Mouse (Mus musculus): ENCODE results near the gene Add2. TPM values are rescaled to one million over a fixed set of nuclear protein-coding genes. Genes with fewer than 3 reads are reported as not detected.
"Not testable (repeated sequence)": the region's sequence is repeated elsewhere in the genome, so short reads cannot be mapped to it uniquely, and the experiment has no call there.

Gene Add2
- total RNA-seq (2015) (1.0 and 2.1 TPM in 2 replicates), total RNA-seq (2017) (2.4 and 3.1 TPM in 2 replicates)

GRCm38 (mm10) chr6:86028601-86029322 lies at the start of gene Add2:
Gene Add2 (plus strand): TSS chr6:86028681.
- ATAC-seq (ENCODE audit: poor library complexity, severe bottlenecking), result no peak

GRCm38 (mm10) chr6:85978736-85979135 lies 49.7 kb upstream of the Add2 start:
- ATAC-seq (ENCODE audit: poor library complexity, severe bottlenecking), result not testable (repeated sequence)

- no peak for ATAC-seq (ENCODE audit: poor library complexity, severe bottlenecking)
Measured at GRCm38 (mm10) chr6:85984351-85984750, 44.1 kb upstream of the Add2 start.

- not testable (repeated sequence) for ATAC-seq (ENCODE audit: poor library complexity, severe bottlenecking)
Measured at GRCm38 (mm10) chr6:85989570-85989969, 38.9 kb upstream of the Add2 start.

- not testable (repeated sequence) for ATAC-seq (ENCODE audit: poor library complexity, severe bottlenecking)
Measured at GRCm38 (mm10) chr6:85990774-85991173, 37.7 kb upstream of the Add2 start.

GRCm38 (mm10) chr6:86003405-86003925 lies 25.0 kb upstream of the Add2 start:
- no peak; the same call in 1 of the 2 replicates for ATAC-seq (ENCODE audit: poor library complexity, severe bottlenecking)

- peak; percentile 99 for ATAC-seq (ENCODE audit: poor library complexity, severe bottlenecking)
Measured at GRCm38 (mm10) chr6:86004271-86005148, 24.0 kb upstream of the Add2 start.

GRCm38 (mm10) chr6:86009980-86010379 lies 18.5 kb upstream of the Add2 start:
- ATAC-seq (ENCODE audit: poor library complexity, severe bottlenecking), result peak; percentile 62

GRCm38 (mm10) chr6:86014812-86015211 lies 13.7 kb upstream of the Add2 start:
- not testable (repeated sequence) for ATAC-seq (ENCODE audit: poor library complexity, severe bottlenecking)

- ATAC-seq (ENCODE audit: poor library complexity, severe bottlenecking), result no peak
Measured at GRCm38 (mm10) chr6:86015871-86016270, 12.6 kb upstream of the Add2 start, which contains the start of gene Figla. Gene Figla (plus strand): TSS chr6:86016171.

GRCm38 (mm10) chr6:86016793-86017350 lies 11.6 kb upstream of the Add2 start:
- no peak for ATAC-seq (ENCODE audit: poor library complexity, severe bottlenecking)

GRCm38 (mm10) chr6:86019415-86020237 lies 8.9 kb upstream of the Add2 start:
- no peak for ATAC-seq (ENCODE audit: poor library complexity, severe bottlenecking)

- ATAC-seq (ENCODE audit: poor library complexity, severe bottlenecking), result peak; percentile 82
Measured at GRCm38 (mm10) chr6:86020948-86021347, 7.5 kb upstream of the Add2 start.

- no peak for ATAC-seq (ENCODE audit: poor library complexity, severe bottlenecking)
Measured at GRCm38 (mm10) chr6:86026632-86027292, 1.7 kb upstream of the Add2 start.

- ATAC-seq (ENCODE audit: poor library complexity, severe bottlenecking), result no peak
Measured at GRCm38 (mm10) chr6:86028150-86028549, 331 bp upstream of the Add2 start.

GRCm38 (mm10) chr6:86029323-86029713 lies 837 bp downstream of the Add2 start:
- no peak for ATAC-seq (ENCODE audit: poor library complexity, severe bottlenecking)

- ATAC-seq (ENCODE audit: poor library complexity, severe bottlenecking), result no peak
Measured at GRCm38 (mm10) chr6:86031527-86031926, 3.0 kb downstream of the Add2 start.

GRCm38 (mm10) chr6:86033635-86034034 lies 5.2 kb downstream of the Add2 start:
- ATAC-seq (ENCODE audit: poor library complexity, severe bottlenecking), result no peak

GRCm38 (mm10) chr6:86038901-86039300 lies 10.4 kb downstream of the Add2 start:
- ATAC-seq (ENCODE audit: poor library complexity, severe bottlenecking), result no peak

- no peak for ATAC-seq (ENCODE audit: poor library complexity, severe bottlenecking)
Measured at GRCm38 (mm10) chr6:86040140-86040539, 11.7 kb downstream of the Add2 start.
